Mouse (Mus musculus): Measurements from ENCODE around the gene Myo18a.

The Myo18a gene

DNA sequence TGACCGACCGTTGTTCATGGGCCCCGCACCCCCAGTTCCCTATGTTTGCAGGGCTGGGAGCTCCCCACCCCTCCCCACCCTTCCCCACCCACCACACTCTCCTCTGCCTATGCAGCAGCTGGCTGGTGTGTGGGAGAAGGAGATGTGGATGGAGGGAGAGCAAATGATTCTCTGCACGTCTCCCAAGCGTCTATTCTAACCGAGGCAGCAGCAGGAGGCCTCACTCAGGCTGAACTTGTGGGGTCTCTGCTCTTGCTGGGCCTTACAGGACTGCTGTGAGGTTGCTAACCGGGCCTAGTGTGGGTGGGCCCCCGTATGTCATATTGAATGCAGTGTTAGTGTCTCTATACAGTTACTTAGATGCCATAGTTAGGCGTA lies 37.4 kb downstream of the Myo18a start:
- DNase-seq: no peak

DNA sequence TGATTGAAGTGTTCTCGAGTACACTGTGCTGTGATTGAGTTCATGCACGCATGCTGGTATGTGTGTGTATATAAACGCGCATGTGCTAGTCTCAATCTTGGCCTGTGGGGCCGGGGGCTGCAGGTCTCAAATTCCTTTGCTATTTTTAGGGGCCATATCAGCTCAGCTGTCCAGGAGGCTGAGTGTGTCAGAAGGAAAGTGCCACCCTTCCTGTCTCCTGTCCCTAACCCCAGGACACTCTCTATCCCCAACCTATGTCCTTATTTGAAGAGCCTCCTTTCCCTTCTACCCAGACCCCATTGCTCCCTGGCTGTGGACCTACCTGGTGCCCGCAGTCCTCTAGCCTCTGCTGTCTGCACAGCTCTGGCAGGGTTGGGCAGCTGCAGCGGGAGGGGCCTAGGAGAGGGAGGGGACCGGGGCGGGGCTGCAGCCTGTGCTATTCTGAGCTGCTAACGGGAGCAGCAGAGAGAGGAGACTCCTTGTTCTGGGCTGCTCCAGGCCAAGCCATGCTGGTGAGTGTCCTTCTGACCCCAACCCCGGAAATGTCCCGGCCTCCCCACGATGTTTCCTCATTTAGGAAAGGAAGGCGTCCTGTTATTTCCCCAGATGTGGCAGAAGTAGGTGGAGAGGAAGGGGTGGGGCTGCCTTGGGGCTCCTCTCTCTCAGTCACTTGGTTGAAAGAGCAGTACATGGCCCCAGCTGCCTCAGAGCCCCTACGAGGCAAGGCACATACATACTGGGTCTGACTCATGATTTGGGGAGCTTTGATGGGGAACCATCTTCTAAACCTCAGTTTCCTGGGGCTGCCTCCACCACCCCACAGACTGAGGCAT lies 38.0 kb downstream of the Myo18a start:
- peak; percentile 88 for DNase-seq

GRCm38 (mm10) chr11:77802341-77802865 lies 39.4 kb downstream of the Myo18a start:
- DNase-seq: peak; percentile 88

- DNase-seq: no peak
Observed at GRCm38 (mm10) chr11:77806218-77806617, 43.2 kb downstream of the Myo18a start.

- DNase-seq: no peak
Observed at GRCm38 (mm10) chr11:77806855-77807254, 43.8 kb downstream of the Myo18a start.

DNA sequence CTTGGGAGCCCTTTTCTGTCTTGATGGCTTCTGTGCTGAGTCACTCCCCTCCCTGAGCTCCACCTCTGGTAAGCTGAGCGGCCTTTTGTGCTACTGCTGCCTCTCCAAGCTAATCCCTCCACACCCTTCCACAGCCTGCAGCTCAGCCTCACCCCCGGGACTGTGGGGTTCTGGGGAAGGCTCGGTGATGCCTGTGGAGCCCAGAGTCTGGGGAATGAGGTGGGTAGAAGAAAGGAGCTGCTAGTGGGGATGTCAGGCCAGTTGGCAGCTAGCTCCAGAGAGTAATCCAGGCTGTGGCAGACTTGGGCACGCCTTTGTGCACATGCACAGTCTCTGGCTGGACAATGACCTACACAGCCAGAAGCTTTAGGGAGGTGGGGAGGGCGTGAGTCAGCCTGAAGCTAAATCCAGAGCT lies 45.0 kb downstream of the Myo18a start:
- DNase-seq: no peak

- no peak for DNase-seq
Observed at GRCm38 (mm10) chr11:77809215-77809614, 46.2 kb downstream of the Myo18a start.

- DNase-seq: no peak
Observed at GRCm38 (mm10) chr11:77810018-77810417, 47.0 kb downstream of the Myo18a start.

DNA sequence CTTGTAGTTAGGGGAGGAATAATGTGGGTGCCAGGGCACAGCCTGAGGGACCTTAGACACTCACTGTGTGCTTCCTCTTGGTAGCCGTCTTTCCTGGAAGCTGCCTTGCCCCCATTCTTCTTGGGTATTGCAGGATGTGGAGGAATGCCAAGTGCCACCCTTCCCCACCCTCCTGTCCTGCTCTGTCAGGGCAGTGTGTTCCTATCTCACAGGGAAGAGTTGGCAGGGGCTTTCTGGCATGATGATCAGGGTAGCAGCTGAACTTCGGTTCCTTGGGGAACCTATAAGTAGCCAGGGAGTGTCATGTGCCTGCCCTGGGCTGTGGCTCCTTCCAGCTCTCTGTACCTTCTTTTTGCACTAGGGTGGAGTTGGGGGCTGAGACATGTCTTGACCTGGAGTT lies 50.9 kb downstream of the Myo18a start:
- DNase-seq: no peak

DNA sequence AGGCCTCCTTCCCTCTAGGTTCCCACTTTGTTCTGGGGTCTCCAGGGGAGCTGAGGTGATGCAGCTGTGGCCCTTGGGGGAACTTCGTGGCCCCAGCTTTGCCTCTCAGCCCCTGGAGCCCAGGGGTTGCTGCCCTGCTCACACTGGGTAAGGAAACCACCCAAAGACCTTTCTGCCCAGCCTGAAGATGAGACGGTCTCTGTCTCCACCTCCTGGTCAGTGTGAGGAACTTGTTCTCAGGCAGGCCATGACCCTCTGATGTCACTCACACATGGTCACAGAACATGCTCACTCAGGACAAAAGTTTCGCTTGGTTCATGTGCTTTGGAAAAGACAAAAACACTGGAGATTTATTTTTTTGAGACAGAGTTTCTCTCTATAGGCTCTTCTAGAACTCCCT lies 53.0 kb downstream of the Myo18a start:
- peak; percentile 85 for DNase-seq

DNA sequence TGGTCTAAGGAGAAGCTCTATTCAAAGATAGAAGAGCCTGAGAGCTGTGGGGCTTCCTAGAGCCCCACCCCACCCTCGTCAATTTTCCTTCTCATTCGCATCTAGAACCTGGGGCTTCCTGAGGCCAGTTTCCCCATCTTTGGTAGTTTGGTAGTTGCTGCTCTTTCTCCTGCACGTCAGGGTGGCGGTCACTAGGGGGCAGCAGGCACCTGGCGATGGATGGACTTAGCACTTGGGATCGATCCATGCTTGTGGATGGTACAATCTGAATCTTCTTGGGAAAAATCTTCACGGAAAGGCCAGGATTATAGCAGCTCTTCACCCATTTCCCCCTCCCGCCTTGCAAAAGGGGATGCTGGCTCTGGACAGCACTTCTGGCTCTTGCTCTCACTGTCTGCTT lies 58.6 kb downstream of the Myo18a start:
- DNase-seq: peak; percentile 54

GRCm38 (mm10) chr11:77822781-77823180 lies 59.7 kb downstream of the Myo18a start:
- peak; percentile 70 for DNase-seq

DNA sequence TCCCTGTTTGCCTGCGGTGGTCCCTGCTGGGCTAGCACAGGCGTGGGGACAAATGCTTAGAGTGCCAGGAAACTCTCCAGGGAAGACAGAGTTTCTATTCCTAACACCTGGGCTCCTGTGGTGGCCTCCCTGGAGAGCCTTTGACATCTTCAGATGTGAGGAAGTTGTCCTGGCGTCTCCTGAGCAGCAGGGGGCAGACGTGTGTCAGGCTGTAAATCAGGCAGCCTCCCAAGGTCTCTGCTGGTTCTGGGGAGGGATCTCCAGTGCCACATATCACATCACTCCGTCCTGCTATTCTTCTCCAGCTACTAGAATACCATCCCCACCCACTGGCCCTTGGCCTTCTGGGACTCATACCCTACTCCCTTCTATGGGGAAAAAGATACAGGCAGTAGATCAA lies 62.8 kb downstream of the Myo18a start:
- peak; percentile 79 for DNase-seq

- DNase-seq: no peak
Observed at GRCm38 (mm10) chr11:77826311-77826710, 63.3 kb downstream of the Myo18a start.

GRCm38 (mm10) chr11:77827241-77827995 lies 64.4 kb downstream of the Myo18a start:
- peak; percentile 75 for DNase-seq

DNA sequence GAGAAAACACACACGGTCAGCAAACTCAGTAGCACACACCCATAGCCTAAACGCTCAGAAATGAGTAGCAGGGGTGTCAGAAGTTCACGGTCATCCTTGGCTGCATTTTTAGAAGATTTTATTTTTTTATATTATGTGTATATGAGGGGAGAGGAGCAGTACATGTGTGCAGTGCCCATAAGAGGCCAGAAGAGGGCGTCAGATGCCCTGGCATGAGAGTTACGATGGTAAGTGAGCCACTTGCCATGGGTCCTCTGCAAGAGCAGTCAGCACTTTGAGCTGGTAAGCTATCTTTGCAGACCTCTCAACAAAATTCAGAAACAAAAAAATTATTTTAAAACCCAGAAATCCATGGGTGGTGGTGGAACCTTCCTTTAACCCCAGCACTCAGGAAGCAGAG lies 65.1 kb downstream of the Myo18a start:
- no peak for DNase-seq

GRCm38 (mm10) chr11:77829043-77829841 lies 66.2 kb downstream of the Myo18a start:
- DNase-seq: no peak

GRCm38 (mm10) chr11:77830875-77831274 lies 67.8 kb downstream of the Myo18a start:
- no peak for DNase-seq

GRCm38 (mm10) chr11:77832541-77832940 lies 69.5 kb downstream of the Myo18a start:
- DNase-seq: no peak

- DNase-seq: peak; percentile 24
Observed at GRCm38 (mm10) chr11:77835109-77835508, 72.1 kb downstream of the Myo18a start.

GRCm38 (mm10) chr11:77836290-77836689 lies 73.2 kb downstream of the Myo18a start:
- DNase-seq: no peak

DNA sequence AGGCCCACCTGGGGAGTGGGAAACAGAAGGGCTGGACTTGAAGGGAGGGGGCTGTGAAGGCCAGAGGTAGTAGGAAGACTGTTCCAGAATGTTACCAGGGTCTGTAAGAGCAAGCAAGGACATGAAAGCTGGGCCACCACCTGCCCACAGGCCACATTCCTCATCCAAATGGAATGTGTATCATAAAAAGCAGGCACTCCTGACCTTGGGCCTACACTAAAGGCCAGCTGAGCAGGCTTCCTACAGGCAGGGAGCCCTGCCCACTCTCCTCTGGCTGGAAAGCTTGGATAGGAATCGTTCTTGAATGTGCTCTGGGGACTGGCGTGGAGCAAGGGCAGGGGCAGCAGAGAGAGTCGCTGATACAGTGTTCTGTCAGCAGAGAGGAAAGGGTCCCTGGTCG lies 73.7 kb downstream of the Myo18a start:
- no peak for DNase-seq

DNA sequence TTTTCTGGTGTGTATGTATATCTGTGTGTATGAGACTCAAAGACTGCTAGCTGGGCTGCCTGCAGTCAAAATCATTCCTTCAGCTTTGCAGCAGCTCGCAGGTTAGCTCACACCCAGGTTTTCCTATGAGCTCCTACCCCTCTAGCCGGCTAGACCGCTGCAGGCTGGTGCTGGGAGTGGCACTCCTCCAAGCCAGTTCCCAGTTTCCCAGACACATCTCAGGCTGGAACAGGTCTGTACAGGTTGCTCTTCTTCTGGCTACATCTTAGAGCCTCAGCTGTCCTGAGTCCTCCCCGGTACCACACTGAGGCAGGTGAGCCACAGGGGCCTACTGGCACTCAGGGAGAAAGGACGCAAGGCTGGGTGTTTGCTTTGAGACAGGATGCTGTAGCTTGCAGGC lies 74.8 kb downstream of the Myo18a start:
- no peak for DNase-seq
